Mouse (Mus musculus) liver, embryonic 14.5 days (tissue): Measurements from ENCODE around the gene Kdm1a.

Source experiments
- CTCF ChIP-seq: IDR thresholded peaks from 2 replicates; pipeline ENCODE4 v1.5.1; 2016; ENCODE audit warnings: antibody characterized with exemption, low read depth, control low read depth
- EP300 ChIP-seq: IDR thresholded peaks from 2 replicates; pipeline ENCODE4 v1.6.1; 2016; ENCODE audit warnings: antibody characterized with exemption, low read depth

- no peak for TF ChIP-seq CTCF
- TF ChIP-seq EP300 = no peak
Observed at GRCm38 (mm10) chr4:136557638-136558037, 44.9 kb downstream of the Kdm1a start.
